Mouse (Mus musculus) CD4-positive helper T cell, adult 2 months (primary cell): ENCODE measurements around the gene Capn8.
A peak's percentile ranks its signal among the peaks of the same experiment; 100 is the strongest.
"Not testable (repeated sequence)": the region's sequence is repeated elsewhere in the genome, so short reads cannot be mapped to it uniquely, and the experiment has no call there.

Source experiments
- DNase-seq: peaks from one replicate; pipeline ENCODE4 v3.0.0-alpha.2; 2012; ENCODE audit warnings: low read depth, missing footprints, low spot score

The Capn8 gene

GRCm38 (mm10) chr1:182615465-182615864, 50.7 kb downstream of the Capn8 start:
- no peak for DNase-seq

GRCm38 (mm10) chr1:182618200-182618947, 53.6 kb downstream of the Capn8 start:
- DNase-seq, result no peak

- no peak for DNase-seq
Measured at GRCm38 (mm10) chr1:182620470-182620869, 55.7 kb downstream of the Capn8 start.

- no peak for DNase-seq
Measured at GRCm38 (mm10) chr1:182621256-182621655, 56.4 kb downstream of the Capn8 start.

GRCm38 (mm10) chr1:182626197-182626596, 61.4 kb downstream of the Capn8 start:
- no peak for DNase-seq

GRCm38 (mm10) chr1:182629228-182629627, 64.4 kb downstream of the Capn8 start:
- no peak for DNase-seq

- DNase-seq, result no peak
Measured at GRCm38 (mm10) chr1:182633712-182634294, 69.0 kb downstream of the Capn8 start.

GRCm38 (mm10) chr1:182639016-182639415, 74.2 kb downstream of the Capn8 start:
- DNase-seq, result no peak

GRCm38 (mm10) chr1:182639456-182639855, 74.6 kb downstream of the Capn8 start:
- DNase-seq, result no peak

GRCm38 (mm10) chr1:182640094-182640493, 75.3 kb downstream of the Capn8 start:
- no peak for DNase-seq

GRCm38 (mm10) chr1:182642779-182643178, 78.0 kb downstream of the Capn8 start:
- no peak for DNase-seq

- DNase-seq, result not testable (repeated sequence)
Measured at GRCm38 (mm10) chr1:182644418-182644817, 79.6 kb downstream of the Capn8 start.

- DNase-seq, result no peak
Measured at GRCm38 (mm10) chr1:182645211-182645668, 80.4 kb downstream of the Capn8 start.

GRCm38 (mm10) chr1:182646796-182647195, 82.0 kb downstream of the Capn8 start:
- DNase-seq, result no peak

GRCm38 (mm10) chr1:182657760-182658159, 93.0 kb downstream of the Capn8 start:
- DNase-seq, result peak; percentile 49

- no peak for DNase-seq
Measured at GRCm38 (mm10) chr1:182660365-182660764, 95.6 kb downstream of the Capn8 start.

- no peak for DNase-seq
Measured at GRCm38 (mm10) chr1:182663671-182664070, 98.9 kb downstream of the Capn8 start.

- no peak for DNase-seq
Measured at GRCm38 (mm10) chr1:182664841-182665240, 100.0 kb downstream of the Capn8 start.

- DNase-seq, result no peak
Measured at GRCm38 (mm10) chr1:182667281-182667680, 102.5 kb downstream of the Capn8 start.

GRCm38 (mm10) chr1:182669741-182670140, 104.9 kb downstream of the Capn8 start:
- DNase-seq, result no peak

- no peak for DNase-seq
Measured at GRCm38 (mm10) chr1:182670563-182671342, 105.9 kb downstream of the Capn8 start.

GRCm38 (mm10) chr1:182671343-182671624, 106.5 kb downstream of the Capn8 start:
- no peak for DNase-seq

GRCm38 (mm10) chr1:182675346-182675745, 110.5 kb downstream of the Capn8 start:
- DNase-seq, result no peak
